Mouse (Mus musculus): ENCODE data around the gene Hcn2. TPM values are rescaled to one million over a fixed set of nuclear protein-coding genes. Genes with fewer than 3 reads are reported as not detected.

Hcn2 gene
- total RNA-seq, 2 experiments from 2014 or later, result 14.8 to 15.1 TPM

DNA sequence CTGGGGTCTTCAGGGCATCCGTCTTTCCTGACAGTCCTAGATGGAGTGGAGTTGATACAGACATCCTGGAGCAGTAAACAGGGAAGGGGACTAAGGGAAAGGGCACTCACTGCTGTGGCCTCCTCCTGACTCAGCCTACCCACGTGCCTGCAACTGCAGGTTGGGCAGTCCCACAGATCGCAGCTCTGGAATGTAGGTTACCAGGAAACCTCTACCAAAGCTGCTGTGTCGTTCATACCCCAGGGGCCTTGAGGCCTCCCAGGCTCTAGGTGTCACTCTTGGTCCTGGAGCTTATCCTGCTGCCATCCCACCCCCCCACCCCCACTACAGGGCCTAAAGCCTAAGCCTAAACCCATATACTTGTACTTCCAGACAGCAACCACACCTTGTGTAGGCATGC, 8.7 kb upstream of the Hcn2 start:
- DNase-seq, result no peak

DNA sequence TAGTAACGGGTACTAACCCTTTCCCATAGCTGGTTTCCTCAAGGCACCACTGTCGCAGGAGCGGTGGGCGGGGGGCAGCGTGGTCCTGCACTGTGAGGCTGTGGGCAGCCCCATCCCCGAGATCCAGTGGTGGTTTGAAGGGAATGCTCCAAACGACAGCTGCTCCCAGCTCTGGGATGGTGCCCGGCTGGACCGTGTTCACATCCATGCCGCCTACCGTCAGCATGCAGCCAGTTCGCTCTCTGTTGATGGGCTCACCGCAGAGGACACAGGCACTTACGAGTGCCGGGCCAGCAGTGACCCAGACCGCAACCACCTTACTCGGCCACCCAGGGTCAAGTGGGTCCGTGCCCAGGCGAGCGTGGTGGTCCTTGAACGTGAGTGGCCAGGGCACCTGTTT, 7.8 kb upstream of the Hcn2 start:
- DNase-seq, result peak in 1 of 2 experiments; percentile 30

DNA sequence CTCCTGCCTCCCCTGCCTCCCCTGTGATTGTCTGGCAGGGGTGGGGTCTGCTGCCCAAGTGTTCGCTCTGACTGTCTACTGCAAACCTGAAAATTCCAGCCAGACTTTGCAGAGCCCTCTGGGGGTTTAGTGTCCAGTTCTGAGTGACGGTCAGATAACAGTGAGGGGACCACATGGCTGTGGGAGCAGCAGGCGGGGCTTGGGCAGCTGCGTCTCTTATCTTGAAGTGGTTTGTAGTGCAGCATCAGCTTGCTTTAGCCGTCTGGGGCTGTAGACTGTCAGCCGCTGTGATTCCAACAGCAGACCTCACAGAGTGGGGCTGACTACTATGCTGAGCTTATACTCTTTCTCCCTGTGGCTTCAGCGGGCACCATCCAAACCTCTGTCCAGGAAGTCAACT, 7.1 kb upstream of the Hcn2 start:
- no peak for DNase-seq

DNA sequence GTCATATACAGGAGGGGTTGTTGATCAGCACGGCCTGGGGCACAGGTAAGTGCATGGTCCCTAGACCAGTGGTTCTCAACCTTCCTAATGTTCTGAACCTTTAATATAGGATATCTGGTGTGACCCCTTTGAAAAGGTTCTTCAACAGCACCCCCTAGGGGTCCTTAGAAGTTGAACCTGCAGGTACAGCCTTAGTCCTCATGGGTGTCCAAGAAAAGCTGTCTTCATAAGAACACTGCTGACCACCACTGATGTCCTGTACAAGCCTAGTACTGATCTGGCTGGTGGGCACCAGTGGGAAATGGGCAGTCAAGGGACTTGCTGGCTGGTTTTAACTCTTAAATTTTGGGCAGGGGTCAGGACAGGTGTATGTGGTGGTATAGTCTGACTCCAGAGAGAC, 4.4 kb upstream of the Hcn2 start:
- peak in 1 of 2 experiments; percentile 31 for DNase-seq

DNA sequence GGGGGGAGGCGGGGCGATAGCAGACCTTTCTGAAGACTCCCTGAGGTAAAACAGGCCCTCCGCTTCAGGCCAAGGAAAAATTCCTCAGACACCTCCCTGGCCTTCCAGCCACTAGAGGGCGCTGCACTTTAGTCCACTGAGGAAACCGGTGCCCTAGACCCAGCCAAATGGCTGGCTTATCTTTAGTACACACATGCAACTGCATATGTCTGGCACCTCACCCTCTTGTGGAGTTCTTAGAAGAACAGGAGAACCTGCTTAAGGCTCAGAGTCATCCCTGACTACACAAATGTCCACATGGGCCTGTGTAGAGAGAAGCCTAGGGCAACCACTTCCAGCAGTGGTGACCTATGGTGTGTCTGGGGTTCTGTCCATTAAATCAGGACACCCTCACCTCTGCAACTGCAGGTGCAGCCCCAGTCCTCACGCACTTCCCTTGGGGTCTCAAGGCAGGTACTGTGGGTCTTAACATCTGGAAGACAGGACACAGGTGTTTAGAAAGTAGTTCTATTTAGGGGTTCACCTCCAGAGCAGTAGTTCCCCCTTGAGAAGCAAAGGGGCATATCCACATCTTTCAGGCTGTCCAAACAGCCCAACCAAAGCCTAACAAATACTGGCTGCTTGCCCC, 3.8 kb upstream of the Hcn2 start:
- peak; percentile 72 to 91 for DNase-seq

DNA sequence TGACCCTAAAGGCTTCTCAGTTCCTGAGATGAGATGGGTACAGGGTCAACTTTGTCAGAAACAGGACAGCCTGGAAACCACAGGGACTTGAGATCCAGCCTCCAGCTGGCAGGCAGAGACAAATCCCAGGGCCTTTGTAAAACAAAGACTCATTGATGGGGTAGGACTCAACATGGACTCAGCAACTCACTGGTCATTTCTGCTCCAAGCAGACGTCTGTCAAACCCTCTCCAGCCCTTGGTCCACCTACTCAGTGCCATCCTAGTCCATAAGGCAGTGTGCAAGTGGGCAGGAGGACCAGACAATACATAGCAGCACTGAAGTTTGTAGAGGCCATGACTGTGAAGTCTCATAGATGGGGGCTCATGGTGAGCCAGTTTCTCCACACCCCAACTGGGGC, 3.3 kb upstream of the Hcn2 start:
- no peak for DNase-seq

DNA sequence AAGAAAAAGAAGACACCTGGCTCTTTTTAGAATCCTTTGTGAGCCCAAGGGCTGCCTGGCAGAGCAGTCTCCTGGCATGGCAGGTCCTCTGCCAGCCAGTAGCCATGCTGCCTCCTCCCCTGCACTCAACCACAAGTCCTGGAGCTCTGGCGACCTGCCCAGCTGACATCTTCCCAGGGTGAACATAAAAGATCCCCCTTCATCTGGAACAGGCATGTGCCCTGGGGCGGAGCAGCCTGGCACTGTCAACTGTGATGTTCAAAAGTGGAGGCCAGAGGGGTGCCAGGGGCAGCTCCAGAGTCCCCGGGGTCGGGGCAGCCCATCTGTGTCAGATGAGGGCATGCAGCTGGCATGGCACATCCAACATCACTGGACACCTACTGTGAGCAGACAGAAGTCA, 1.4 kb upstream of the Hcn2 start:
- no peak for DNase-seq

DNA sequence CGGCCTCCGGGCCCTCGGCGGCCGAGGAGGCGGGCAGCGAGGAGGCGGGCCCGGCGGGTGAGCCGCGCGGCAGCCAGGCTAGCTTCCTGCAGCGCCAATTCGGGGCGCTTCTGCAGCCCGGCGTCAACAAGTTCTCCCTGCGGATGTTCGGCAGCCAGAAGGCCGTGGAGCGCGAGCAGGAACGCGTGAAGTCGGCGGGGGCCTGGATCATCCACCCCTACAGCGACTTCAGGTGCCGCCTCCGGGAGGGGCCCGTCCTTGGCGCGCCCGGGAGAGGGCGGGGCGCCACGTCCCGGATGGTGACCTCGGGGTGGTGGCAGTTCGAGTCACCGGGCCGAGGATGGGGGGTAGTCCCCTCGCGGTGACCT, 538 bp downstream of the Hcn2 start:
- DNase-seq, result no peak

DNA sequence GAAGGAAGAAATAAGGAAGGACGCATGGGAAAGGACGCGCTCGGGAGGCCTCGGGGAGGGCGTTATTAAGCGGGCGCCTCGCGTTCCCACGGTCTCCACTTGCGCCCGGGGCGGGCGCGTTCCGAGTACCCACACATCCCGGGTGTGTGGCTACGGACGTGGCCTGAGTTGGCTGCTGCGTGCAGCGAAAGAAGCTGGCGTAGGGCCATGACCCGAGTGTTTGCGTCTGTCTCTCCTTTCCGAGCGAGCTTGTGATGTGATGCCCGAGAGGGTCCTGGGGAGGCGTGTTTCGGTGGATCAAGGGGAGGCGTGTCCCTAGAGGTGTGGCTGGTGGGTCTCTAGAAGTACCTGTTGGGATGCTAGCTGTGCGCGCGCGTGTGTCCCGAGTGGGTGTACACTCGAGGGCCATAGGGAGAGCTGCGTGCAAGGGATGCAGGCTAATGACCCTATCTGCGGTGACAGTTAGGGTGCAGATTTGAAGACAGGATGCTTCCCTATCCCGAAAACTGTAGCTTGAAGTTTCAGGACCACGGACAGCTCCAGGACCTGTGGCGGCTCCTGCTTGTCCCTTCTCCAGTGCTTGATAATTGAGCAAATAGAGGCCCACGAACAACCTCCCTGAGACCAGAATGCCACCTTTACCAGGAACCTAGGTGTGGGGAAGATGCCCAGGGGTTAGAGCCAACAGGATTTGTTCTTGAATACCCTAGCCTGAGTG, 1.4 kb downstream of the Hcn2 start:
- peak; percentile 58 to 88 for DNase-seq

DNA sequence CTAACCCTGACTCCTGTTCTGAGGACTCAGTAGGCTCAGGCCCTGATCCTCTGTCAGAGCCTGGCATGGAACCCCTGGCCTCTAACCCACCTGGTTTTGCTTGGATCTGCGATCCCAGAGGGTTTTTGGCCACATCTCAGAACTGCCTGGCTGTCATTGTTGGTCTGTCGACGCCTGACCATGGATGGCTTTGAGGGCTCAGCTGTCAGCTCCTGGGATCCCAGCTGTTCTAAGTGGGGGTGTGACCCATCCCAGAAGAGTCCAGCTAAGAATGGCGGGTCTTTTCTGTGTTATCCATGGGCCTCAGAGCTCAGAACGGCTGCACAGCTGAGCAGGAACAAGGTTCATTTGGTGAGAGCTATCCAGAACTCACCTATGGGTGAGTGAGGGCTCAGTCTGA, 4.7 kb downstream of the Hcn2 start:
- no peak for DNase-seq

DNA sequence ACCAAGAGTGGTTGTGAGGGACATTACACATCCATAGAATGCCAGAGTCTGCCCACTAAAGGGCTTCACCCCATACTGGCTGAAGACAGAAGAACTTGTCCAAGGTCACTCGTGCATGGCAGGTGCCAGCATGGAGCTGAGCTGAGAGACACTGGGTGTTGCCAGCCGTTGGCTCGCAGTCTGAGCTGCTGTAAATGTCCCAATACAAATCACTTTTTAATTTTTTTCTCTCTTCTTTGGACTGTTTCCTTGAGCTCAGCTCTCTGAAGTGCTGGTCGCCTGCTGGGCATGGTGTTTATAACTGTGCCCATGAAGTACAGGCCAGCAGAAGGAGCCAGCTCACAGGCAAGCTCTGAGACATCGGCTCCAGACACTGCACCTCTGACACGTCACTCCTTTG, 6.6 kb downstream of the Hcn2 start:
- peak in 1 of 2 experiments; percentile 45 for DNase-seq

DNA sequence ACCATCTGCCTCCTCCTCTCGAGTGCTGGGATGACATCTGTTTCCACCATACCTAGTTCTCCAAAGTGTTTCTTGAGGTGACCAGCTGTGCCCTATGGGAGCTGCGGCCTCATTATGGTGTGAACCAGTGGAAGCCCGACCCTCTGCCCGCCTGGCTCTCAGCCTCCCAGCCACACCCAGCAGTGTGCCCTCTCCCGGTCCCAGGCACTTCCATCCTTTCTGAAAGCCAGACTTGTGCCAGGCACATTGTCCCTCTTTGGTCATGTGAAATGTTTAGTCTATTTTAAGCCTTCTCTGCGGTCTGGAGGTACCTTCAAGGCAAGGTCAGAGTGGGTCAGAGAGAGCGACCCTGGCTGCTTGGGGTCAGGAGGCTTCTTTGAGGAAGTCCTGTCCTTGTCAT, 7.3 kb downstream of the Hcn2 start:
- DNase-seq, result peak in 1 of 2 experiments; percentile 50

DNA sequence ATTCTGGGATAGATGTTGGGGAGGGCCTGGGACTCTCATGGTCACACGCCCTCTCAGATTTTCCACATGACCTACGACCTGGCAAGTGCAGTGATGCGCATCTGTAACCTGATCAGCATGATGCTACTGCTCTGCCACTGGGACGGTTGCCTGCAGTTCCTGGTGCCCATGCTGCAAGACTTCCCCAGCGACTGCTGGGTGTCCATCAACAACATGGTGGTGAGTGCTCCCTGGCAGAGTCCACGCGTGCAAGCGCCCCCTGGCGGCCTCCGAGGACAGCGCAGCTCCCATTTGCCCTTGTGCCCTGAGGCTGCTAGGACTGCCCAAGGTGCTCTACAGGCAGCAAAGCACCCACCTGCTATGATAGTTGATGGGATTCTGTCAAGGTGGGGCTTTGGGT, 9.7 kb downstream of the Hcn2 start:
- peak in 1 of 2 experiments; percentile 40 for DNase-seq

DNA sequence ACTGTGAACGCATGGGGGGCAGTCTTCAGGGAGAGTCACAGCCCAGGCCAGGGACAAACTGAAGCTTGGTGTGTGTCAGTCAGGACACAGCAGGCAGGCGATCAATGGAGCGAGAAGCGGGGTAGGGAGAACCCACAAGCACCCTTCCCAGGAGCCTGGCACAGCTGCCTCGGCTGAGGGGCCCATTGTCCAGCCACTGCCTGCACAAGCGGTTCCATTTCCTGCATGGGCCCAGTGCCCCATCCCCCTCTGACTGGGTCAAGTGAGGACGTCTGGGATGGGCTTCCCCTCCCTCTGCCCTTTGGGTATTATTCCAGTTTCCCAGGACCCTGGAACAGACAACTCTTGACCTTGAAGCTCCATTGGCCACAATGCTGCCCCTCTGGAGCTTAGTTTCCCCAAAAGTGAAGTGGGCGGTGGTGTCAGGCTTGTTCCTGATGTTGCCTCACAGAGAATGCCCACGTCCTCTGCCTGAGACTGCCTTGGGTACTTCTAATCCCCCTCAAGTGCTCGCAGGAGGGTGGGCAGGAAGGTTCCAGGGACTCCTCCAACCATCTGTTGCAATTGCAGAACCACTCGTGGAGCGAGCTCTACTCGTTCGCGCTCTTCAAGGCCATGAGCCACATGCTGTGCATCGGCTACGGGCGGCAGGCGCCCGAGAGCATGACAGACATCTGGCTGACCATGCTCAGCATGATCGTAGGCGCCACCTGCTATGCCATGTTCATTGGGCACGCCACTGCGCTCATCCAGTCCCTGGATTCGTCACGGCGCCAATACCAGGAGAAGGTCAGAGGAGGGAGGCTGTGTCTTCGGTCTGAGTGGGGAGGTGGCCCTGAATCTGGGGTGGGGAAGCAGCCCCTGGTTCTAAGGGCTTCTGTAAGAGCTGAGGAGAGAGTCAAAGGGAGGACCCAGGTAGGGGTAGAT, 12.2 kb downstream of the Hcn2 start:
- no peak for DNase-seq

DNA sequence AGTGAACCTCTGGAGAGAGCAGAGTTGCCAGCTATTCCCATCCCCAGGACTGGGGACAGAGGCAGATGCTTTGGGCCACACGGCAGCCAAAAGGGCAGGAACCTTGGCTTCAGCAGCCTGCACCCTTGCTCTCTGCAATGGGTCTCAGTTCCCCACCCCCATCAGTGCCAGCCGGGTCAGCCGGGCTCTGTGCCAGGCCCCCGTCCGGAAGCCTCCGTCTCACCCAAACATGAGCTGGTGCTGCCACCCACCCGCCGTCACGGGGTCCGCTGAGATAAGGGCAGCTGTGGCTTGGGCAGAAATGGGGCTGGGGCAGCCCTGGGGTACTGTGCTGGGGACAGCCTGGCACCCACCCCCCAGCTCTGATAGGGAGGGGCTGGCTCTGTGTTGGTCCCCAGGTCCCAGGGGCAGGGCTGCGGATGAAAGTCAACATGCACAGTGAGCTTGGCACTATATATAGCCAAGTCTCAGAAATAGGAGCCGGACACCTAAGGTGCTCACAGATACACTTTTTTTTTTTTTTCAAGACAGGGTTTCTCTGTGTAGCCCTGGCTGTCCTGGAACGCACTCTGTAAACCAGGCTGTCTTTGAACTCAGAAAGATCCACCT, 13.0 kb downstream of the Hcn2 start:
- peak in 1 of 2 experiments; percentile 46 for DNase-seq

DNA sequence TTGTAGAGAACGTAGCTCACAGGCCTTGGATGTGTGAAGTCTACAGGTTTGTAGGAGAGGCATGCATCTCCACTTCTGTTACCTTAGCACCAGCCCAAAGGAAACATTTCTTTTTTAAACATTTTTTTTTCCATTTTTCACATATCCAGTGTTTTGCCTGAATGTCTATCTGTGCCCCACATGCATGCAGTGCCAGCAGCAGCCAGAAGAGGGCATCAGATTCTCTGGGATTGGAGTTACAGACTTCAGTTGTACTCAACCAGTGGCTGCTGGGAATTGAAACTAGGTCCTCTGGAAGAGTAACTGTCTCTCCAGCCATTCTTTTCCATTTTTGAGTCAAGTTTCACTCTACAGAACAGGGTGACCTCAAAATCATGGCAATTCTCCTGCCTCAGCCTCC, 16.1 kb downstream of the Hcn2 start:
- DNase-seq, result peak in 1 of 2 experiments; percentile 51

DNA sequence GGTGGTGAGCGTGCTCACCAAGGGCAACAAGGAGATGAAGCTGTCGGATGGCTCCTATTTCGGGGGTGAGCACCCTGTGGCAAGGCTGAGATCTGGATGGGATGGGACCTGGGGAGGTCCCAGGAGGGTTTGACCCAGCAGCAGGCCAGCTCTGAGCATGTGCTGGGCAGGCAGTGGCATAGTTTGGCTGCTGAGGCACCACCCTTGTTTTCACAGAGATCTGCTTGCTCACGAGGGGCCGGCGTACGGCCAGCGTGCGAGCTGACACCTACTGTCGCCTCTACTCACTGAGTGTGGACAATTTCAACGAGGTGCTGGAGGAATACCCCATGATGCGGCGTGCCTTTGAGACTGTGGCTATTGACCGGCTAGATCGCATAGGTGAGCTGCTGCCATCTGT, 17.4 kb downstream of the Hcn2 start:
- peak in 1 of 2 experiments; percentile 35 for DNase-seq

DNA sequence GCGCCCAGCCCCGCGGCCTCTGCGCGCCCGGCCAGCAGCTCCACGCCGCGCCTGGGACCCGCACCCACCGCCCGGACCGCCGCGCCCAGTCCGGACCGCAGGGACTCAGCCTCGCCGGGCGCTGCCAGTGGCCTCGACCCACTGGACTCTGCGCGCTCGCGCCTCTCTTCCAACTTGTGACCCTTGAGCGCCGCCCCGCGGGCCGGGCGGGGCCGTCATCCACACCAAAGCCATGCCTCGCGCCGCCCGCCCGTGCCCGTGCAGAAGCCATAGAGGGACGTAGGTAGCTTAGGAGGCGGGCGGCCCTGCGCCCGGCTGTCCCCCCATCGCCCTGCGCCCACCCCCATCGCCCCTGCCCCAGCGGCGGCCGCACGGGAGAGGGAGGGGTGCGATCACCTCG, 18.9 kb downstream of the Hcn2 start:
- no peak for DNase-seq

DNA sequence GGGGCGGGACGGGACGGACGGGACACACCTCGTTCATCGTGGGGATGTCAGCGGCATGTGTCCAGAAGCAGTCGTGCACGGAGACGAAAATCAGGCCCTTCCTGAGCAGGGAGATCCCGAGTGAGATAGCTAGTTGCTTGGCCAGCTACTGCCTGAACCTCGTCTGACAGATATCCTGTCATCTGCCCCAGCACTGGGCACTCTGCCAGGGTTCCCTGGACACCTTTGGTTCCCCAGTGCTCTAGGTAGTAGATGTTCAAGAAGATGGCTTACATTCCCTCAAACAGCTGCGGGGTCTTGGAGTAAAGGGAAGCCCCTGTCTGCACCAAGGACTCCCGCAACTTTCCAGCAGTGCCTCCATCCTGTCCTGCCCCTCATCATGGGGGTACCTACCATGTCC, 20.3 kb downstream of the Hcn2 start:
- no peak for DNase-seq

DNA sequence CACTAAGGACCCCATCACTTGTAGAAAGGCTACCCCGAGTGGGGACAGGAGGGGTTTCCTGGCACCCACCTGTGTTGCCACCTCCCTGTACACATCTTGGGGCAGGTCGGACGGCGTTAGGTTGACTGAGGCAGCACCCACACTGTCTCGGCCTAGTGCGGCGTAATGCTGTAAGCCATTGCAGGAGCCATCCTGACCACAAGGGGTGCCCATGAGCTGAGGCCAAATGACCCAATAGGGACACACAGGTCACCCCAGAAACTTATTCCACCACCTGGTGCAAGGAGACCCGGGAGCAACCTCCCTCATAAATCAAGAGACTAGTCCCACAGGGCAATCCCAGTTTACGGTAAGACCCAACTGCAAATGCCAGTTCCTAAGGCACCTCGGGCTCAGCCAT, 21.8 kb downstream of the Hcn2 start:
- DNase-seq, result no peak

DNA sequence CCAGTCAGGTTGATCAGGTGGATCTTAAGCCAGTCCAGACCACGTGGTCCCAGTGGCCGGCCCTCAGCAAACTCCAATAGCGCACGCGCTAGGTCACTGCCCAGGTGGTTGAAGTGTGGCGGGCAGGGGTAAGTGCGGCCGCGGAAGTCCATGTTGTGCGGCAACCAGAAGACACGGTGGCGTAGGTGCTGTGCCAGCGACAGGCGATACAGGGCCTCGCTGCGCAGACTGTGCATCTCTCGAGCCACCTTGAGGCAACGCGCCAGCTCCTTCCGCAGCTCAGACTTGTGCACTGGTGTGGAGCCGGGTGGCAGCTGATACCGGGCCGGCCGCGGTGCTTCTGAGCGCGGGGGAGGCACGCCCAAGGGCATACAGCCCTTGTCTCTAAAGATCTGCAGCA, 22.8 kb downstream of the Hcn2 start:
- no peak for DNase-seq

DNA sequence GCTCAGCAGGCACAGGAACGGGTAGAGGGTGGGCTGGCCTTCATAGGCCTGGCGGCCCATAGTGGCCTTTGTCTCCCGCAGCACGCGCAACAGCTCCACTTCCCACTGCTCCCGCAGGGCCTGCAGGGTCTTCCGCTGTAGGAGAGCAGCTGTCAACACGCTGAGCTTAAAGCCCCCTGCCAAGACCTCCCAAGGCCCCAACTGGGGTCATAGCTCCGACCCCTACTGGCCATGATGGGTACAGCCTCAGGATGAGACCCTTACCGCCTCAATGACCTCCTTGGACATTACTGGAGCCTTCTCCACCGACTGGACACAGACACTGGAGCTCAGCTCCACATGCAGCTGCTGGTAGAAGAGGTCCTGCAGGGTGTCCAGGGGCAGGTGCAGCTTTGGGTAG, 24.4 kb downstream of the Hcn2 start:
- no peak for DNase-seq

DNA sequence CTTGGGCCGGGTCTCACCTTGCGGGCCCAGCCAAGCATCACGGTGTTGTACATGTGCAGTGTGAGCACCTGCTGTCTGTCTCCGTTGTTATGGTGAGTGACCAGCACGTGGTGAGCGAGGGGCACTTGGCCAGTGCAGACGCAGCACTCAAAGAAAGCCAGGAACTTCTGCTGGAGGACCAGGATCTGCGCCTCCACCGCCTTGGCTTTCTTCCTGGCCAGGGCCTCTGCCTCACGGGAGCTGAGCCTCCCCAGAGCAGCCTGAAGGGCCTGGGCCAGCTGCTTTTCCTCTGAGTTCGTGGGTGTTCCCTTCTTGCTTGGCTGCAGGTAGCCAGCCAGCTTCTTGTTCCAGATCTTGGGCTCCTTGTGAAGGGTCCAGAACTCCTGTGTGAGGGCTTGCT, 26.7 kb downstream of the Hcn2 start:
- DNase-seq, result no peak

All from heart, adult 18-20 months (tissue).